Mouse (Mus musculus) E14TG2a.4 (cell line): ENCODE data around the gene Atp5l.

Source experiments
- H3K27me3 ChIP-seq: 2 replicates; pipeline ENCODE4 v1.6.1; 2014; ENCODE audit warnings: low read length, control low read depth; ENCODE audit not compliant: insufficient read depth
- H3K36me3 ChIP-seq: 2 replicates; pipeline ENCODE4 v1.6.1; 2014; ENCODE audit warnings: low read length, control low read depth; ENCODE audit not compliant: insufficient read depth
- H3K4me1 ChIP-seq: replicated peaks from 2 replicates; pipeline ENCODE4 v1.6.1; 2014; ENCODE audit warnings: low read depth, low read length, control low read depth
- H3K4me3 ChIP-seq: replicated peaks from 2 replicates; pipeline ENCODE4 v1.5.1; 2014; ENCODE audit warnings: mild to moderate bottlenecking, low read length
- H3K9me3 ChIP-seq: 2 replicates; pipeline ENCODE4 v1.6.1; 2014; ENCODE audit warnings: low read length, control low read depth
- CTCF ChIP-seq: conservative IDR thresholded peaks from 2 replicates; pipeline ENCODE4 v1.5.1; 2014; ENCODE audit warnings: low read length
- NANOG ChIP-seq: IDR thresholded peaks from 2 replicates; pipeline ENCODE4 v1.6.1; 2014; ENCODE audit warnings: borderline replicate concordance, low read length, mixed read lengths
- POU5F1 ChIP-seq: IDR thresholded peaks from 2 replicates; pipeline ENCODE4 v1.6.1; 2014; ENCODE audit warnings: low read length, borderline replicate concordance

Atp5l gene

GRCm38 (mm10) chr9:44905620-44906019 is 14.9 kb downstream of the Atp5l start:
- TF ChIP-seq POU5F1 (no peak), CTCF (no peak), NANOG (no peak)
- no peaks in the 10 kb centered on the region for H3K4me1 ChIP-seq
- peaks cover 5% of the 10 kb centered on the region for H3K36me3 ChIP-seq
- no peak overlapping the region for H3K4me3 ChIP-seq
- H3K9me3 ChIP-seq, result no peaks in the 10 kb centered on the region
- no peaks in the 10 kb centered on the region for H3K27me3 ChIP-seq

GRCm38 (mm10) chr9:44904964-44905363 is 15.6 kb downstream of the Atp5l start:
- H3K4me1 ChIP-seq, result no peaks in the 10 kb centered on the region
- no peaks in the 10 kb centered on the region for H3K27me3 ChIP-seq
- H3K36me3 ChIP-seq, result no peaks in the 10 kb centered on the region; the same call in 1 of the 2 replicates
- H3K4me3 ChIP-seq, result no peak overlapping the region
- no peaks in the 10 kb centered on the region for H3K9me3 ChIP-seq
- TF ChIP-seq CTCF (no peak), NANOG (no peak), POU5F1 (no peak)

- H3K36me3 ChIP-seq, result no peaks in the 10 kb centered on the region
- H3K9me3 ChIP-seq, result no peaks in the 10 kb centered on the region
- no peak for TF ChIP-seq POU5F1
- no peak for TF ChIP-seq NANOG
- no peak for TF ChIP-seq CTCF
- no peaks in the 10 kb centered on the region for H3K4me1 ChIP-seq
- H3K27me3 ChIP-seq, result no peaks in the 10 kb centered on the region
- no peak overlapping the region for H3K4me3 ChIP-seq
Measured at GRCm38 (mm10) chr9:44903856-44904255, 16.7 kb downstream of the Atp5l start.

- H3K27me3 ChIP-seq, result no peaks in the 10 kb centered on the region
- H3K4me3 ChIP-seq, result no peak overlapping the region
- no peaks in the 10 kb centered on the region for H3K4me1 ChIP-seq
- no peaks in the 10 kb centered on the region for H3K36me3 ChIP-seq
- TF ChIP-seq CTCF (0 out of 2 replicates have a peak, but pooled peaks have one; percentile 5), NANOG (no peak)
- no peaks in the 10 kb centered on the region for H3K9me3 ChIP-seq
Measured at GRCm38 (mm10) chr9:44900402-44900801, 20.1 kb downstream of the Atp5l start.

GRCm38 (mm10) chr9:44899716-44900115 is 20.8 kb downstream of the Atp5l start:
- Histone ChIP-seq H3K36me3 (no peaks in the 10 kb centered on the region), H3K4me1 (no peaks in the 10 kb centered on the region), H3K27me3 (no peaks in the 10 kb centered on the region), H3K9me3 (no peaks in the 10 kb centered on the region), H3K4me3 (no peak overlapping the region)
- TF ChIP-seq NANOG, result no peak
- no peak for TF ChIP-seq POU5F1

GRCm38 (mm10) chr9:44897024-44897423 is 23.5 kb downstream of the Atp5l start:
- H3K4me3 ChIP-seq, result no peak overlapping the region
- H3K27me3 ChIP-seq, result no peaks in the 10 kb centered on the region
- no peak for TF ChIP-seq POU5F1
- TF ChIP-seq CTCF, result no peak
- TF ChIP-seq NANOG, result no peak
- no peaks in the 10 kb centered on the region for H3K4me1 ChIP-seq
- no peaks in the 10 kb centered on the region for H3K9me3 ChIP-seq
- no peaks in the 10 kb centered on the region for H3K36me3 ChIP-seq

- Histone ChIP-seq H3K4me3 (no peak overlapping the region), H3K4me1 (peaks cover 14% of the 10 kb centered on the region), H3K36me3 (no peaks in the 10 kb centered on the region), H3K27me3 (no peaks in the 10 kb centered on the region), H3K9me3 (no peaks in the 10 kb centered on the region)
- TF ChIP-seq POU5F1 (no peak), NANOG (no peak), CTCF (no peak)
Measured at GRCm38 (mm10) chr9:44892664-44893063, 27.9 kb downstream of the Atp5l start.

- TF ChIP-seq POU5F1 (no peak), NANOG (no peak), CTCF (no peak)
- Histone ChIP-seq H3K9me3 (no peaks in the 10 kb centered on the region), H3K27me3 (0 out of 2 replicates have a peak, but pooled peaks cover under 1% of the 10 kb centered on the region), H3K4me3 (no peak overlapping the region), H3K36me3 (no peaks in the 10 kb centered on the region), H3K4me1 (peaks cover 14% of the 10 kb centered on the region)
Measured at GRCm38 (mm10) chr9:44891210-44891609, 29.3 kb downstream of the Atp5l start.

- Histone ChIP-seq H3K9me3 (no peaks in the 10 kb centered on the region), H3K36me3 (no peaks in the 10 kb centered on the region), H3K4me1 (peaks cover 14% of the 10 kb centered on the region), H3K4me3 (no peak overlapping the region), H3K27me3 (peaks cover 6% of the 10 kb centered on the region; the same call in 1 of the 2 replicates)
- no peak for TF ChIP-seq NANOG
- TF ChIP-seq CTCF, result no peak
- TF ChIP-seq POU5F1, result no peak
Measured at GRCm38 (mm10) chr9:44890122-44890521, 30.4 kb downstream of the Atp5l start.

- Histone ChIP-seq H3K4me3 (no peak overlapping the region), H3K36me3 (no peaks in the 10 kb centered on the region), H3K4me1 (peaks cover 17% of the 10 kb centered on the region), H3K9me3 (no peaks in the 10 kb centered on the region), H3K27me3 (peaks cover 16% of the 10 kb centered on the region)
- no peak for TF ChIP-seq NANOG
- TF ChIP-seq POU5F1, result no peak
- no peak for TF ChIP-seq CTCF
Measured at GRCm38 (mm10) chr9:44888114-44888624, 32.4 kb downstream of the Atp5l start.
